Mouse (Mus musculus): ENCODE measurements at regions not wholly inside any gene's neighbourhood (a gene's known extent, or its start where the extent isn't known, plus 50 kb on each side); places are given as distances from the start of the nearest gene placed in this dataset.

GRCm38 (mm10) chr11:90755981-90756380 lies 67.8 kb upstream of the Tom1l1 start:
- Histone ChIP-seq H3K9me3 (ENCODE audit: control insufficient read depth, low read length) (no peaks in the 10 kb centered on the region), H3K36me3 (ENCODE audit: control insufficient read depth, insufficient read depth, low read length) (no peaks in the 10 kb centered on the region), H3K9ac (ENCODE audit: low read length) (no peak overlapping the region), H3K4me2 (ENCODE audit: low read depth, severe bottlenecking) (no peak overlapping the region), H3K27ac (replicated peaks; ENCODE audit: low read depth, low read length) (no peak overlapping the region), H3K4me3 (ENCODE audit: low read depth, low read length) (no peak overlapping the region), H3K27me3 (ENCODE audit: control insufficient read depth, insufficient read depth, low read length) (no peaks in the 10 kb centered on the region), H3K4me1 (ENCODE audit: control insufficient read depth, insufficient read depth, low read length) (no peaks in the 10 kb centered on the region)
- DNase-seq (ENCODE audit: low spot score) (no peak), ATAC-seq (ENCODE audit: insufficient number of reproducible peaks, low FRiP score, low TSS enrichment, low read depth) (no peak)
- WGBS = 85% methylated on average over 2 of the region's 2 CpGs

DNA sequence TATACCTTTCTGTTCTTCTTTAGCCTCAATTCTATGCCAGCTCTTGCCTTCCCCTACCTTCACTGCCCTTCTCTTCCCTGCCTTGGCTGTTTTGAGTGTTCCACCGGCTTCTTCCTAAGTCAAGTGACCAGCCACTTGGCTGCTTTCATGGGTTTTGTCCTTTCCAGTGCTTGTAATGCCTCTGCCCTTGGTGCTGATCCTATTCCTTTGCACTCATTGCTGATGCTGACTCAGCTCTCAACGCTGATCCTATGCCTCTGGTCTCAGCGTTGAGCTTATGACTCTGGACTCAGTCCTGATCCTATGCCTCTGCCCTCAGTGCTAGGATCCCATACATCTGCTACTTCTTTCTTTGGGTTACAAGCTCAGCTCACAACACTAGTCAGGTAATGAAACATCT lies 60.3 kb upstream of the Tom1l1 start:
- ATAC-seq (ENCODE audit: insufficient number of reproducible peaks, low FRiP score, low TSS enrichment, low read depth) = no peak
- Histone ChIP-seq H3K4me2 (ENCODE audit: low read depth, severe bottlenecking) (no peak overlapping the region), H3K36me3 (ENCODE audit: control insufficient read depth, insufficient read depth, low read length) (no peaks in the 10 kb centered on the region), H3K9me3 (ENCODE audit: control insufficient read depth, low read length) (no peaks in the 10 kb centered on the region), H3K4me1 (ENCODE audit: control insufficient read depth, insufficient read depth, low read length) (no peaks in the 10 kb centered on the region), H3K27ac (replicated peaks; ENCODE audit: low read depth, low read length) (no peak overlapping the region), H3K9ac (ENCODE audit: low read length) (no peak overlapping the region), H3K4me3 (ENCODE audit: low read depth, low read length) (no peak overlapping the region), H3K27me3 (ENCODE audit: control insufficient read depth, insufficient read depth, low read length) (no peaks in the 10 kb centered on the region)
- WGBS = 70% methylated on average over 3 of the region's 3 CpGs
- no peak for DNase-seq (ENCODE audit: low spot score)

DNA sequence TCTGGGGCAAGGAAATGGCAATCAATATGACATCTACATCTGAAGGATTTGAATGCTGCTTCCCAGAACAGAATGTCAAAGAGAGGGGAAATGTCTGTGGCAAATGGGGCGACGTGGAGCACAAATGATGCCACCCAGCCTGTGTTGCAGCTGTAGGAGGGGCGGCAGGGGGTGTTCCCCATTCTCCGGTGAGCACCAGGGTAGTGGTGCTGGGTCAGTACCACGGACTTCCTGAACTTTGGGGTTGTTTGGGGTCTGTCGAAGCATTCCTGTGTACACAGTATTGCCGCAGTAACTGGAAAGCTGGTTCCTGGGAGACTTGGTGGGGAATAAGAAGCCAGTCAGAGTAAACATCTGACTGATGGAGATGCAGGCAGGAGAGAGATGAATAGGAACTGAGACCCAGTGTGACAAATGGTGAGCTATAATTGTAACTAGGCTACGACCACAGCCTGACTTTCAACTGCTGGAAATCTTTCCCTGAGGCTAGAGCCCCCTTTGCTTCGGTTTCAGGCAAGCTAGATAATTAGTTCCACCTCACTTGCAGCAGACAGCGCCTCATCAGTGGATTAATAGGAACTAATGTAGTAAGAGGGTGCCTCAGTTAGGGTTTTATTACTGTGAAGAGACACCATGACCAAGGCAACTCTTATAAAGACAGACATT lies 53.9 kb upstream of the Tom1l1 start:
- no peak overlapping the region for H3K4me2 ChIP-seq (ENCODE audit: low read depth, severe bottlenecking)
- H3K4me3 ChIP-seq (ENCODE audit: low read depth, low read length) = no peak overlapping the region
- H3K27ac ChIP-seq (replicated peaks; ENCODE audit: low read depth, low read length) = no peak overlapping the region
- H3K36me3 ChIP-seq (ENCODE audit: control insufficient read depth, insufficient read depth, low read length) = no peaks in the 10 kb centered on the region
- ATAC-seq (ENCODE audit: insufficient number of reproducible peaks, low FRiP score, low TSS enrichment, low read depth) (no peak), DNase-seq (ENCODE audit: low spot score) (no peak)
- H3K4me1 ChIP-seq (ENCODE audit: control insufficient read depth, insufficient read depth, low read length) = no peaks in the 10 kb centered on the region
- no peaks in the 10 kb centered on the region for H3K9me3 ChIP-seq (ENCODE audit: control insufficient read depth, low read length)
- no peak overlapping the region for H3K9ac ChIP-seq (ENCODE audit: low read length)
- H3K27me3 ChIP-seq (ENCODE audit: control insufficient read depth, insufficient read depth, low read length) = no peaks in the 10 kb centered on the region
- 70% methylated on average over 10 of the region's 10 CpGs for WGBS

DNA sequence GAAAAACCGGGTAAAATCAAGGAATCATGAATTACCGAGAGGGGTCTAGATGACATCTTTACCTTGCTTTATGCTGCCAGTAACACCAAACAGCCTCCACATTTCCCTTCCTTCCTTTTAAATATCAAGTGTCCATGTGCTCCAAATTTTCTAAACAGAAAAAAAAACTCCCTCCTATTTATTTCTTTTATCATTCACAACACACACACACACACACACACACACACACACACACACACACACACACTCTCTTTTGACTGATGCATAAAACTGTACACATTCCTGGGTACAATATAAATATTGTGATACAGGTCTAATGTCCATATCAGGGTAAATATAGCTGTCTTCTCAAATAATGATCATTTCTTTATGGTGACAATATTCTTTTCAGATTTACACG lies 51.3 kb upstream of the Tom1l1 start:
- 91% methylated on average over 3 of the region's 3 CpGs for whole genome bisulfite sequencing
- H3K36me3 ChIP-seq (ENCODE audit: control insufficient read depth, insufficient read depth, low read length) = no peaks in the 10 kb centered on the region
- DNase-seq (ENCODE audit: low spot score) (no peak), ATAC-seq (ENCODE audit: insufficient number of reproducible peaks, low FRiP score, low TSS enrichment, low read depth) (no peak)
- no peak overlapping the region for H3K4me2 ChIP-seq (ENCODE audit: low read depth, severe bottlenecking)
- H3K27me3 ChIP-seq (ENCODE audit: control insufficient read depth, insufficient read depth, low read length) = no peaks in the 10 kb centered on the region
- H3K9ac ChIP-seq (ENCODE audit: low read length) = no peak overlapping the region
- no peak overlapping the region for H3K27ac ChIP-seq (replicated peaks; ENCODE audit: low read depth, low read length)
- H3K4me3 ChIP-seq (ENCODE audit: low read depth, low read length) = no peak overlapping the region
- H3K9me3 ChIP-seq (ENCODE audit: control insufficient read depth, low read length) = no peaks in the 10 kb centered on the region
- H3K4me1 ChIP-seq (ENCODE audit: control insufficient read depth, insufficient read depth, low read length) = no peaks in the 10 kb centered on the region

DNA sequence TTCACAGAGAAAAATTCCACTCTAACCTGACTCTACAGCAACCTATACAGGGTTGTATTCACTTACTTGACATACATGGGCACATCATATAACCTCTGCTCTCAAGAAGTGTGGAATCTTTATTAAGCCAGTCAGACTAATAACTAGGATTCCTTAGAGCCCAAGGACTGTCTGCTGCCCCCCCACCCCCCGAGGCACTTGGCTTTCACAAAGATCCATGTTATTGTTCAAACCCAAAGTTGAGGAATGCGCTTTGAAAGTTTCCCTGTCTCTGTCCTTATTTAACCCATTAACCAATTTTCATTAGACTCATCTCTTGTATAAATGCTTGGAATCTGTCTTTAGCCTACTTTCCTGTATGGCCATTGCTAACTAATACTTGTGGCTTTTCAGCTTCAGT lies 50.6 kb upstream of the Tom1l1 start:
- Histone ChIP-seq H3K27ac (replicated peaks; ENCODE audit: low read depth, low read length) (no peak overlapping the region), H3K4me1 (ENCODE audit: control insufficient read depth, insufficient read depth, low read length) (no peaks in the 10 kb centered on the region), H3K9ac (ENCODE audit: low read length) (no peak overlapping the region), H3K9me3 (ENCODE audit: control insufficient read depth, low read length) (no peaks in the 10 kb centered on the region), H3K4me2 (ENCODE audit: low read depth, severe bottlenecking) (no peak overlapping the region), H3K4me3 (ENCODE audit: low read depth, low read length) (no peak overlapping the region), H3K27me3 (ENCODE audit: control insufficient read depth, insufficient read depth, low read length) (no peaks in the 10 kb centered on the region), H3K36me3 (ENCODE audit: control insufficient read depth, insufficient read depth, low read length) (no peaks in the 10 kb centered on the region)
- no peak for ATAC-seq (ENCODE audit: insufficient number of reproducible peaks, low FRiP score, low TSS enrichment, low read depth)
- 80% methylated on average over 2 of the region's 2 CpGs for WGBS
- DNase-seq (ENCODE audit: low spot score) = no peak
